24 mouse cellular contexts compared by ENCODE assay signal in genomic region chr5:150229086-150229485, GRCm38 (mm10).
A peak's percentile ranks its signal among the peaks of the same experiment; 100 is the strongest.
DNase-seq lines count a peak whose midpoint lies in the region; ATAC-seq and TF ChIP-seq lines count a peak whose summit lies in the region.
"Had no signal": no experiment of that assay in that cellular context is flagged by ENCODE, and none has a peak within 500 bp of the region (broad histone marks: within the 10 kb centered on the region; RNA-seq: fewer than 3 reads in every experiment).

No protein-coding gene starts in this region.

- no peaks in the 10 kb centered on the region for H3K4me1 ChIP-seq in forebrain, embryonic 15.5 days
- no peaks in the 10 kb centered on the region for H3K4me1 ChIP-seq in forebrain, embryonic 11.5 days (replicated peaks; ENCODE audit: control insufficient read depth, insufficient read depth, low read length)
- H3K4me1 ChIP-seq in brown adipose tissue, adult 24 weeks (ENCODE audit: control insufficient read depth, insufficient read depth, insufficient read length, low read length), result peaks cover 17% of the 10 kb centered on the region

- no peak for ATAC-seq in forebrain, embryonic 15.5 days (replicated peaks)
- no peak for ATAC-seq in forebrain, embryonic 11.5 days (replicated peaks; ENCODE audit: low FRiP score)
- ATAC-seq: activated CD4-positive, CD25-positive, alpha-beta regulatory T cell, adult 4 months; CD4-positive, CD25-positive, alpha-beta regulatory T cell, adult 4 months; forebrain, postnatal 0 days; Patski had no signal

- WGBS in forebrain, embryonic 15.5 days, result 56% methylated on average over 5 of the region's 5 CpGs
- 75% methylated on average over 5 of the region's 5 CpGs for WGBS in forebrain, embryonic 11.5 days

- H3K4me2 ChIP-seq in forebrain, embryonic 15.5 days (replicated peaks), result no peak overlapping the region
- H3K4me2 ChIP-seq in forebrain, embryonic 11.5 days (ENCODE audit: low read depth, low read length, severe bottlenecking), result no peak overlapping the region
- H3K4me2 ChIP-seq: embryonic facial prominence, embryonic 12.5 days; forebrain, embryonic 12.5 days had no signal

- H3K27ac ChIP-seq in forebrain, embryonic 15.5 days (replicated peaks), result 0 out of 2 replicates have a peak overlapping the region, but pooled peaks have one; percentile 19
- no peak overlapping the region for H3K27ac ChIP-seq in forebrain, embryonic 11.5 days (ENCODE audit: low read depth, low read length)
- H3K27ac ChIP-seq in layer of hippocampus, adult 2 months, result peak overlapping the region; percentile 68
- peak overlapping the region; percentile 70 for H3K27ac ChIP-seq in brown adipose tissue, adult 24 weeks (replicated peaks; ENCODE audit: low read depth, low read length)
- H3K27ac ChIP-seq: embryonic facial prominence, embryonic 10.5 days; embryonic facial prominence, embryonic 12.5 days; forebrain, embryonic 12.5 days had no signal

- H3K9ac ChIP-seq in forebrain, embryonic 15.5 days (replicated peaks), result no peak overlapping the region
- no peak overlapping the region for H3K9ac ChIP-seq in forebrain, embryonic 11.5 days (ENCODE audit: low read length)
- H3K9ac ChIP-seq: embryonic facial prominence, embryonic 12.5 days; forebrain, embryonic 12.5 days; forebrain, postnatal 0 days had no signal

- no peaks in the 10 kb centered on the region for H3K27me3 ChIP-seq in forebrain, embryonic 15.5 days
- H3K27me3 ChIP-seq in forebrain, embryonic 11.5 days (ENCODE audit: control insufficient read depth, insufficient read depth, low read length), result no peaks in the 10 kb centered on the region
- H3K27me3 ChIP-seq: CH12.LX; embryonic facial prominence, embryonic 12.5 days; forebrain, embryonic 12.5 days; Patski had no signal

- peak; percentile 18 for DNase-seq in adrenal gland, adult 2 months
- DNase-seq in adrenal gland, postnatal 14 days, result no peak
- no peak for DNase-seq in forebrain, embryonic 11.5 days (ENCODE audit: low spot score)
- DNase-seq in layer of hippocampus, adult 2 months (ENCODE audit: low spot score in 2 of 2), result peak in 1 of 2 experiments; percentile 28
- no peak for DNase-seq in layer of hippocampus, adult 9-11 months
- no peak for DNase-seq in natural killer cell, adult 2 months (ENCODE audit: low spot score in 2 of 2)
- DNase-seq: adrenal gland, postnatal 10 days; adrenal gland, postnatal 36 days; cerebellum, adult 11 months; cerebellum, adult 18-20 months; cerebellum, adult 8-10 months; cerebellum, postnatal 10 days; cerebellum, postnatal 25 days; forebrain, postnatal 0 days had no signal

- no peak overlapping the region for H3K4me3 ChIP-seq in forebrain, embryonic 15.5 days
- H3K4me3 ChIP-seq in forebrain, embryonic 11.5 days (ENCODE audit: low read depth, low read length), result no peak overlapping the region
- H3K4me3 ChIP-seq in layer of hippocampus, adult 2 months, result no peak overlapping the region
- no peak overlapping the region for H3K4me3 ChIP-seq in brown adipose tissue, adult 24 weeks (ENCODE audit: insufficient read depth, low read depth, low read length)
- H3K4me3 ChIP-seq: embryonic facial prominence, embryonic 10.5 days; embryonic facial prominence, embryonic 12.5 days; forebrain, embryonic 12.5 days had no signal

- H3K36me3 ChIP-seq in forebrain, embryonic 15.5 days, result no peaks in the 10 kb centered on the region
- no peaks in the 10 kb centered on the region for H3K36me3 ChIP-seq in forebrain, embryonic 11.5 days (ENCODE audit: control insufficient read depth, insufficient read depth, low read length)
- H3K36me3 ChIP-seq: embryonic facial prominence, embryonic 10.5 days; embryonic facial prominence, embryonic 12.5 days; forebrain, embryonic 12.5 days; G1E had no signal

- TF ChIP-seq CTCF in layer of hippocampus, adult 2 months (conservative IDR thresholded peaks at IDR 0.05), result no peak

- H3K9me3 ChIP-seq in forebrain, embryonic 15.5 days, result no peaks in the 10 kb centered on the region
- H3K9me3 ChIP-seq in forebrain, embryonic 11.5 days (ENCODE audit: control insufficient read depth, low read length), result no peaks in the 10 kb centered on the region; the same call in 1 of the 2 replicates
- H3K9me3 ChIP-seq: embryonic facial prominence, embryonic 12.5 days had no signal
